Mouse (Mus musculus): Measurements from ENCODE around the gene Trak2.
"Not testable (repeated sequence)": the region's sequence is repeated elsewhere in the genome, so short reads cannot be mapped to it uniquely, and the experiment has no call there.

Gene Trak2

GRCm38 (mm10) chr1:58953686-58954434 lies 19.4 kb downstream of the Trak2 start:
- DNase-seq (ENCODE audit: low read depth), result peak; percentile 88

GRCm38 (mm10) chr1:58952997-58953396 lies 20.2 kb downstream of the Trak2 start:
- DNase-seq (ENCODE audit: low read depth), result no peak

DNA sequence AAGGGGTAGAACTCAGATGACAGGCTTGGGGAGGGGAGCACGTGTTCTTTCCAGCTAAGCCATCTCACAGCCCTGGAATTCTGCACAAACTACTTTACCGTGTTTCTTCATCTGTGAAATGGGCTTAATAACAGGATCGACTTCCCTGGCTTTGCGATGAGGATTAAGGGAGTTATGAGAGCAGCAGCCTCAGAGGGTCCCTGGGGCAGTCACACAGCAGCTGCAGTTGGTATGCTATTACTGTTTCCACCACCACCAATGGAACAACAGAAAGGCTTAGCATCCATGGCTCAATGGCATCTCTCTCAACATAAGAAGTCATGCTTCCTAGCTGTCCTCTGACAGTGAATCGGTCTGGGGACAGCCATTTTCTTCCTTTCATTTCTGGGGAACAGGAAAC lies 20.7 kb downstream of the Trak2 start:
- DNase-seq (ENCODE audit: low read depth), result no peak

- DNase-seq (ENCODE audit: low read depth), result no peak
Measured at GRCm38 (mm10) chr1:58951841-58952240, 21.4 kb downstream of the Trak2 start.

- no peak for DNase-seq (ENCODE audit: low read depth)
Measured at GRCm38 (mm10) chr1:58950899-58951648, 22.2 kb downstream of the Trak2 start.

- DNase-seq (ENCODE audit: low read depth), result no peak
Measured at GRCm38 (mm10) chr1:58949561-58950106, 23.6 kb downstream of the Trak2 start.

DNA sequence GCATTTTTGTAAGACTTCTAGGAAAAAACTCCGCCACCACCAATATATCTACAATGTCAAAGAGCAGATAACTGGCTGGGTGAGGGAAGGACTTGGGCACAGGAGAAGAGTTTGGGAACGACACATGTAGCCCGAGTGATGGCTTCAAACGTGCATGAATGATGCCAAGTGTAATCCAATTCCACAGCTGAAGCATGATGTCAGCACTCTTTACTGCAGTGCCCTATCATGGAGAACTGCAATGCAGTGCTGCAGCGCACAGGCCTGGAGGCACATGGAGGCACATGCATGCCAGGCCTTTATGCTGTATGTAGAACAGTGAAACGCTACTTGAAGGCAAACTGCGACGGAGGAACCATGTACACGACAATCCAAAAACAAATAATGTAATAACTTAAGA lies 26.5 kb downstream of the Trak2 start:
- DNase-seq (ENCODE audit: low read depth), result no peak

DNA sequence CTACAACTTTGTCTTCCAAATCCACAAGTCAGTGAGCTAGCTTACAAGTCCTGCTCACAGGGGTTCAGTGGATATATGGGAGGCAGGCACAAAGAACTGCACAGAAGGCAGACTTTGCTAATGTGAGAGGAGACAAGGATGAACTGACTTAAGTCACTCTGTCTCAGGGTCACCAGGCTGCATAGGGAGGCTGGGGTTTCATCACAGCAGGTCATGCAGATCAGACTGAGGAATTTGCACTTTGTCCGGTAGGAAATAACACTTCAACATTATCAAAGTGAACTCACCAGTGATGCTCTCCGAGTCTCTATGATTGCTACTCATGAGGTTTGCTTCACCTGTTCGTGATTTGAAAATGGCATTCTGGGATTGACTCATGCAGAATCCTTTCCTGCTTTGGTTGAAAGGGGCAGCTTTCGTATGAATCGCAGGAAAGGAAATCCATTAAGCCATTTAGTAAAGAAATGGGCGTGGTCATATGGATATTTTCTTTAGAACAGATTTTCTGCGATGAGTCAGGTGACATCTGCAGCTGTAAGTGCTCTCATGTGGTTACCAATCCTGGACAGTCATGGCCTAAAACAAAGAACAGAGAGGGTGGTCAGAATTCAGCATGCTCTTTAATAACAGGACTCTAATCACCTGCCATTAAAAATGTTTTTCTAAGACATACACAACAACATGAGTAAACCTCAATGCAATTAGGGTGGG lies 27.1 kb downstream of the Trak2 start:
- no peak for DNase-seq (ENCODE audit: low read depth)

DNA sequence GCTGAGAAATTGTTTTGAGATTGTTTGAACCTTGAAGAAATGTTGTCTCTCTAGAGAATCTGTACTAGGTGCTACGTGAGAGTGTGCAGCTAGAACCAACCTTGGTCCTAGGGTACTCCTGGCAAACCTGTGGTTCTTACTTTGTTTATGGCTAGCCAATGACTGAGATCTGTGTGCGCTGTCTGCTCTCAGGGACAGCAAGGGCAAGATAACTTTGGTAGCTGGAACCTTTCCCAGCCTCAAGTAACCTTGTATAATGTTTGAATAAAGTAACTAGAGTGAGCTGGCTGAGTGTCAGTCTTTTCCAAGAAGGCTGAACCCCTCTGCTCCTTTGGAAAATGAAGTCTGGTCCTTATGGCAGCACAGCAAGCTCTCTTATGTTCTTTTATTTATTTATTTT lies 27.7 kb downstream of the Trak2 start:
- no peak for DNase-seq (ENCODE audit: low read depth)

GRCm38 (mm10) chr1:58937606-58938099 lies 35.6 kb downstream of the Trak2 start:
- no peak for DNase-seq (ENCODE audit: low read depth)

- DNase-seq (ENCODE audit: low read depth), result no peak
Measured at GRCm38 (mm10) chr1:58936746-58937605, 36.3 kb downstream of the Trak2 start.

DNA sequence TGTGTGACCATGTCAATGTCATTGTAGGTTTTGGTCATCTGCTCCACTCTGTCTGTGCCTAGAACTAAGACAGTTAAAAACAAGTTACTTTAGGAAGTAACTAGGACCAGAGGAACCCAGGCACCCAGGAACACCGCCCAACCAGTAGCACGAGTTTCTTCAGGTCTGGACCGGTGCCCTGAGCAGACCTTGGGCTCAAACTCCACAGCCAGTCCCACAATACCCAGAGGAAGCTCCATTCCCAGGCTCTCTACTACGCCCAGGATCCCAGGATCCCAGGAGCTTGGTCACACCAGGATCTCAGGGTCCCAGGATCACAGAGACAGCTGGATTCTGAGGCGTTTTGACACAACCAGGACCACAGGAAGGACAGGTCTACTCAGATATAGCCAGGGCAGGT lies 46.6 kb downstream of the Trak2 start:
- no peak for DNase-seq (ENCODE audit: low read depth)

DNA sequence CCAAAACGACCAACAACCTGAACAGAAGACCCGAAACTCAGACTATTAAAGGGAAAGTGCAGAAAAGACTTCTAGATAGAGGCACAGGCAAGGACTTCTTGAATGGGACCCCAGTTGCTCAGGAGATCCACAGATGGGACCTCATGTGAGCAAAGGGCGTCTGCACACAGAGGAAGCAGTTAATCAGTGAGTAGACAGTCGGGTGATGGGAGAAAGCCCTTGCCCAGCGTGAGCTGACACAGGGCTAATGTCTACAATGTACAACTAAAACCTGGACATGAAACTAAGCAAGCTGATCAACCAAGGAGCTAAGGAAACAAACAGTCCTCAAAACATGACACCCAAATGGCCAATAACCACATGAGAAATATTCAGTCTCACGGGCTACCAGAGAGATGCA lies 55.7 kb downstream of the Trak2 start:
- DNase-seq (ENCODE audit: low read depth), result no peak

DNA sequence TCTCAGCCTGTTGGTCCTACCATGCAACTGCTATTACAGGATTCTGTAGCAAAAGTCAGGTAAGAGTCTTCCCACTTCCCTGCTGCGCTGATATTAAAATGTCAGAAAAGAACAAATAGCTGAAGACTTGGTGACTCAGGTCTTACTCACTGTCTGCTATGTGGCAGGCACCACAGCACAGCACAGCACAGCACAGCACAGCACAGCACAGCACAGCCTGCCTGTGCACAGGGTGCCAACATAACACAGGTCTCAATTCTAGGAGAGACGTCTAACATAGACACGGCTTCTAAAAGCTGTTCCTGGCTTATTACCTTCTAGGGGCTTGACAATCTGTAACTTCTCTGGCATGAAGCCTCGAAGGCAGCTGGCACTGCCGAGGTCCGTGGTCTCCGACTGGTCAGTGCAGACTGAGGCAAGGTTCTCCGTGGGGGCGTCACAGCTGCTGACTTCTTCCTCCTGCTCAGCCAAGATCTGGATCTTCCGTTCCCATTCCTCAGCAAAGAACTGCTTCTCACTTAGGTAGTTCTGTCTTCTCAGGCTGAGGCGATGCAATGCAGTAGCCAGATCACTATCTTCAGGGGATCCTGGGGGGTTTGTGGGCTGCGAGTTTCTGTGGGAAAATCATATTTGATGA lies 63.5 kb downstream of the Trak2 start:
- DNase-seq (ENCODE audit: low read depth), result no peak

- DNase-seq (ENCODE audit: low read depth), result no peak
Measured at GRCm38 (mm10) chr1:58903681-58904080, 69.5 kb downstream of the Trak2 start.

- not testable (repeated sequence) for DNase-seq (ENCODE audit: low read depth)
Measured at GRCm38 (mm10) chr1:58897561-58897960, 75.7 kb downstream of the Trak2 start.

DNA sequence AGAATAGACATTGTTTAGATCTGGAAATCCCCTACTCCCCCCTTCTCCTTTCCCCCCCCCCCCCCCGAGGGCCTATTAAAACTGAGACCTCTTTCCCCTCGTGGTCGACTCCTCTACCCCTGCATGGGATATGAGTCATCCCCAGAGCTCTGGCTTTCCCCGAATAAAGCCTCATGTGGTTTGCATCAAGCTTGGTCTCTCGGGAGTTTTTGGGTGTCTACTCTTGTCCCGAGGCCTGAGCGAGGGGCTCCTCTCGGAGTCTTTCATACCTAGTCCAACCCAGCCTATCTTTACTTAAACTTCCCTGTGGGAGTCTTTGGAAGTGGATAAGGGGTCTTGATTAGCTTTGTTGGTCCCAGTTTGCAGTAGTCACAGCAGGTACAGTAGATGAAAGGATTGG lies 80.8 kb downstream of the Trak2 start:
- not testable (repeated sequence) for DNase-seq (ENCODE audit: low read depth)

DNA sequence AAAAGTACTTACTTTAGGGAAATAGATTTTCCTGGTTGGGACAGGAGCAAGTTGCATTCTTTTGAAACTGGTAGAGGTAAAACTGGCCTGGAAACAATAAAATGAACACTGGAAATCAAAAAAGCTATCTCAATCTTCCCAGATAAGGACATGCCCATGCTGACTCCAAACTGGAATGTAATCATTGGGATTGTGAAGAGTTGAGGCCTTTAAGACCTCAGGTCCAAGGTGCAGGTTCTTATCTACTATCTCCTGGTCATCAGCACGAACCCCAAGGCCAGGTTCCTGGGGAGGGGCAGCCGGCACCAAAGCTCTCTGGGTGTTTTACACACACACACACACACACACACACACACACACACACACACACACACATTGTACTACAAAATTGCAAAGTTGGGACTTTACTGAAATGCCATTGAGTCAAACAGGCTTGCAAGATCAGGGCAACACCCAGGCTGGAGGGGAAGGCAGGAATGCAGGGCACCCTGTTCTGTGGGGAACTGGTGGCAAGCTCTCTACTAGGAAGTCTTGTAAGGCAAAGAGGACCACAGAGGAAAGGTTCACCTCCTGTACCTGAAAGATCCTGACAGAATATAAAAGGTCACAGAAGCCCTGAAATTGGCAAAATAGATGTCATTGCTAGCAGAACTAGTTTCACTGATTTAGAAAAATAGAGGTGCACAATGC lies 81.6 kb downstream of the Trak2 start:
- DNase-seq (ENCODE audit: low read depth), result not testable (repeated sequence)

DNA sequence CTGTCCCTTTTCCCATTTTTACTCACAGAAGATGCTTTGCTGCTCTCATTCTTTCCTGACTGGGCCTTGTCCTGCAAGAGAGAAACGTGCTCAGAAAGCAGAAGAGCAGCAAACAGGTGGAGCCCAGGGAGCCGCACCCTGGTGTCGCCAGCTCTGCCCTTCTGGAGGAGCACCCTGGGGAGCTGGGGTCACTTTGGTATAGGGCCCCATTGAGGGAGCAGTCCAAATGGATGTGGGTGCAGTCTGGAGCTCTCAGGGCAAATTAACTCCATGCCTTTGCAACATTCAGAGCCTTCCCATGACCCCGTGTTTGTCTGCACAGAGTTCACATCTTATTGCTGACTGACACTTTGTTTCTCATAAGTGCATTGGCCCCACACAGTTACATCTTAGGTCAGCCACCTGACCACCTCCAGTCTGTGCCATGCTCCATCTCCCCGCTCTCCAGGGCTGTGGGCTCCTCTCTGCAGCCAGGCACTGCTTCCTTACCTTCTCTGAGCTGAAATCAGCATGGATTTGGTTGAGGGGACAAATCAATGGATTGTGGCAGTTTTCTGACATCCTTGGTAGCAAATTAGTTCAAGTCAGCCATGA lies 82.4 kb downstream of the Trak2 start:
- not testable (repeated sequence) for DNase-seq (ENCODE audit: low read depth)
